Mouse (Mus musculus) hindbrain, embryonic 12.5 days (tissue): ENCODE data around the gene Fam122a. TPM values are rescaled to one million over a fixed set of nuclear protein-coding genes. Genes with fewer than 3 reads are reported as not detected.

ENCODE experiments used
- ATAC-seq: fragments of 200-750 bp; cut with Nextera tagmentation; 2 replicates; pipeline ENCODE4 v1.8.0; 2017; ENCODE audit warnings: moderate TSS enrichment; ENCODE audit not compliant: low FRiP score
- H3K27ac ChIP-seq: fragments of 300-500 bp; sonication (generic); 2 replicates; pipeline ENCODE4 v1.5.1; 2016; ENCODE audit warnings: mild to moderate bottlenecking
- H3K27me3 ChIP-seq: fragments of 300-500 bp; sonication (generic); 2 replicates; pipeline ENCODE4 v1.6.1; 2016; ENCODE audit warnings: mild to moderate bottlenecking
- H3K36me3 ChIP-seq: fragments of 300-500 bp; sonication (generic); 2 replicates; pipeline ENCODE4 v1.6.1; 2016; ENCODE audit warnings: mild to moderate bottlenecking
- H3K4me1 ChIP-seq: fragments of 300-500 bp; sonication (generic); 2 replicates; pipeline ENCODE4 v1.6.1; 2016
- H3K4me2 ChIP-seq: fragments of 300-500 bp; sonication (generic); replicated peaks from 2 replicates; pipeline ENCODE4 v1.6.1; 2016; ENCODE audit warnings: mild to moderate bottlenecking
- H3K4me3 ChIP-seq: fragments of 300-500 bp; sonication (generic); 2 replicates; pipeline ENCODE4 v1.5.1; 2016; ENCODE audit warnings: mild to moderate bottlenecking
- H3K9ac ChIP-seq: fragments of 300-500 bp; sonication (generic); 2 replicates; pipeline ENCODE4 v1.6.1; 2016; ENCODE audit warnings: mild to moderate bottlenecking, moderate library complexity
- H3K9me3 ChIP-seq: fragments of 300-500 bp; sonication (generic); replicated peaks from 2 replicates; pipeline ENCODE4 v1.6.1; 2016; ENCODE audit warnings: mild to moderate bottlenecking
- WGBS: fragments of 180-500 bp; shearing (Covaris S2); methylation state at CpG from one replicate; pipeline ENCODE4 v1.1.7; 2016; 5-methylcytosine and 5-hydroxymethylcytosine counted together
- polyA plus RNA-seq: library from polyadenylated mRNA; unstranded; fragments of >200 nt; fragmentation: Nextera tagmentation; extraction: Ambion mirVana; gene quantifications from 2 replicates; pipeline ENCODE4 v1.2.1, GENCODE M21; 2016

The Fam122a gene
- 66.4 and 69.6 TPM in 2 replicates for polyA plus RNA-seq

DNA sequence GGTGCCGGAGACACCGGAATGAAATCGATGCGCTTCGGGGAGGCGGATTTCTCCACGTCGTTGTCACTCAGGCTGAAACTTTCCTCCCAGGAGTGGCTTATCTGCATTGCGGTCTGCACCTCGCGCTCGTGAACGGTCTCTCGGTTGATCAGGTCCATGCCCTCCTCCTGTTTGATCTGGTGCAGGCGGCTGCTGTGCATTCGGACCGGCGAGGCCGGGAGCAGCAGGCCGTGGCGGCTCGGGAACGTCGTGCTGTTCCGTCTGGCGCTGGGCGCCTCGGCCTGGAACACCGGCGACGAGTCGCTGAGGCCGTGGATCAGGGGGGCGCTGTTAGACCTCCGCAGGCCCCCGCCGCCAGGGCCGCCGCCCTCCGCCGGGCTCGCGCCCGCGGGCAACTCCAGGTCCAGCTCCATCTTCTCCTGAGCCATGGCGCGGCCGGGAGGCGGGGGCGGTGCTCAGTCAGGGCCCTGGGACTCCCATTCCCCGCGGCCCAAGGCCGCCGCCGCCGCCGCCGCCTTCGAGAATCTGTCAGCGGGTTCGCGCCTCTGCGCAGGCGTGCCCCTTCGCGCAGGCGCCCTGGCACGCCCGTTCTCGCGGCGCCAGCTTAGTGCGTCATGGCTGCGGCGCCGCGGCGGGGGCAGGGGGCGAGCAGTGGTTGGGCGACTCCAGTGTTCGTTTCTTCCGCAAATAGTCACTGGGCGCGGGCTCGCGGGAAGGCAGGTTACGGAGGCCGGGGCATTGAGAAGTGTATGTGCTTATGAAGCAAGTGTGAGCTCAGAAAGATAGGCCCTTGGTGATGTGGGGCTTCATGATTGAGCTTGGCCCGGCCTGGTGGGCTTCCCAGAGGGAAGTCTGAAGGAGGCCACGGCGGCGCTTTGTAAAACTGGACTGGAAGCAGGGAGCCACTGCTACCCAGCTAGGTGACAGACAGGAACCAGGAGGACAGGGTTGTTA is at the start of gene Fam122a:
TSS of gene Fam122a (minus strand) at position 428 of the 954 bp plus-strand sequence.
- peak within 1 kb of the TSS; percentile 93 for H3K9ac ChIP-seq
- WGBS: under 1% methylated on average over 90 of the region's 92 CpGs
- H3K36me3 ChIP-seq: 0 out of 2 replicates have a peak, but pooled peaks cover 4% of the 10 kb centered on the region
- ATAC-seq: peak; percentile 96
- no peaks in the 10 kb centered on the region for H3K9me3 ChIP-seq
- H3K4me2 ChIP-seq: peak within 1 kb of the TSS; percentile 70
- peak within 1 kb of the TSS; percentile 97 for H3K27ac ChIP-seq
- no peaks in the 10 kb centered on the region for H3K27me3 ChIP-seq
- H3K4me1 ChIP-seq: peaks cover 10% of the 10 kb centered on the region
- H3K4me3 ChIP-seq: peak within 1 kb of the TSS; percentile 80

DNA sequence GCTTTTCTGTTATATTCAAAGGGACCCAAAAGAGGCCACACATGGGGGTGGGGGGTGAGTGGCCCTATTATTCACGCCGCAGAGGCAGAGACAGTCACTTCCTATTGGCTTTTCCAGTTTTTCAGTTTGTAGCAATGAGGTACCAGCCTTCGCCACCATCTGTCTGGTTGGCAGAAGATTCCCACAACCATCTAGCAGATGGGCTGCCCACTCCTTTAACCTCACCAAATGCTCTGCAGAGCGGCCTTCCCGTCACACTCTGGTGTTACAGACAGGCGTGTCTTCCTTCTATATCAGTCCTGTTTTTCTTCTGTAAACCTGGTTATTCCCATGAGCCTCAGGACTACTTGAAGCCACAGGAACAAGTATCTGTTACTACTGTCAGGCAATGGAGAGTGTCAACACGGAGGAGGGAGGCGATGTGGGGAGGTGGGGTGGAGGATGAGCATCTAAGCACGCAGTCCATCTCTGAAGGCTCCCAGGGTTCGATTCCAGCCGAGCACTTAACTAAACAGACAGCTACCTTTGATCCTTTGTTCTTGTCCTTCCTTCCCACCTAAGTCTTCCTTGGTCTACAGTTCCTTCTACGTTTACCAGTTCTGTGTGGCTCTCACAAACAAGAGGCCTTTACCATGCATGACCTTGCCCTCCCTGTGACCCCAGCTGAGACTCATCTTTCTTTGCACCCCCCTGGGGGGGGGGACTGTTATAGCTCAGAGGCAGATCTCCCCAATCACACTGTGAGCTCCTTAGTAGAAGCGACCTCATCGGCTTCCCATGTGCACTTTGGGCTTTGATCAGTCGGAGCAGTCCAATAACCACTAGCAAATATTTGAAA is 46.5 kb upstream of the Fam122a start:
- Histone ChIP-seq H3K36me3 (no peaks in the 10 kb centered on the region), H3K4me3 (no peak overlapping the region), H3K27ac (no peak overlapping the region), H3K9ac (no peak overlapping the region), H3K4me1 (no peaks in the 10 kb centered on the region), H3K27me3 (no peaks in the 10 kb centered on the region), H3K4me2 (no peak overlapping the region), H3K9me3 (no peaks in the 10 kb centered on the region)
- WGBS: 76% methylated on average over 15 of the region's 15 CpGs
- ATAC-seq: no peak

- 91% methylated on average over 7 of the region's 7 CpGs for WGBS
- ATAC-seq: no peak
Observed at GRCm38 (mm10) chr19:24521997-24522396, 44.8 kb upstream of the Fam122a start.

GRCm38 (mm10) chr19:24521146-24521545 is 44.0 kb upstream of the Fam122a start:
- Histone ChIP-seq H3K27me3 (no peaks in the 10 kb centered on the region), H3K27ac (no peak overlapping the region), H3K36me3 (no peaks in the 10 kb centered on the region), H3K4me2 (no peak overlapping the region), H3K9ac (no peak overlapping the region), H3K9me3 (no peaks in the 10 kb centered on the region), H3K4me3 (no peak overlapping the region), H3K4me1 (no peaks in the 10 kb centered on the region)
- no peak for ATAC-seq
- 87% methylated on average over 9 of the region's 9 CpGs for WGBS

More at GRCm38 (mm10) chr19:24521997-24522396, 44.8 kb upstream of the Fam122a start:
- Histone ChIP-seq H3K4me1 (no peaks in the 10 kb centered on the region), H3K4me2 (no peak overlapping the region), H3K27me3 (no peaks in the 10 kb centered on the region), H3K36me3 (no peaks in the 10 kb centered on the region), H3K4me3 (no peak overlapping the region), H3K9me3 (no peaks in the 10 kb centered on the region), H3K9ac (no peak overlapping the region), H3K27ac (no peak overlapping the region)

- no peaks in the 10 kb centered on the region for H3K9me3 ChIP-seq
- ATAC-seq: no peak
- H3K27ac ChIP-seq: no peak overlapping the region
- H3K9ac ChIP-seq: no peak overlapping the region
- H3K4me2 ChIP-seq: no peak overlapping the region
- H3K4me1 ChIP-seq: no peaks in the 10 kb centered on the region
- no peak overlapping the region for H3K4me3 ChIP-seq
- no peaks in the 10 kb centered on the region for H3K36me3 ChIP-seq
- 91% methylated on average over 6 of the region's 6 CpGs for WGBS
- H3K27me3 ChIP-seq: no peaks in the 10 kb centered on the region
Observed at GRCm38 (mm10) chr19:24519732-24520409, 42.7 kb upstream of the Fam122a start.

- Histone ChIP-seq H3K4me2 (no peak overlapping the region), H3K4me3 (no peak overlapping the region), H3K36me3 (no peaks in the 10 kb centered on the region), H3K27ac (no peak overlapping the region), H3K9me3 (no peaks in the 10 kb centered on the region), H3K27me3 (no peaks in the 10 kb centered on the region), H3K4me1 (no peaks in the 10 kb centered on the region), H3K9ac (no peak overlapping the region)
- ATAC-seq: no peak
Observed at GRCm38 (mm10) chr19:24518384-24518783, 41.2 kb upstream of the Fam122a start.

DNA sequence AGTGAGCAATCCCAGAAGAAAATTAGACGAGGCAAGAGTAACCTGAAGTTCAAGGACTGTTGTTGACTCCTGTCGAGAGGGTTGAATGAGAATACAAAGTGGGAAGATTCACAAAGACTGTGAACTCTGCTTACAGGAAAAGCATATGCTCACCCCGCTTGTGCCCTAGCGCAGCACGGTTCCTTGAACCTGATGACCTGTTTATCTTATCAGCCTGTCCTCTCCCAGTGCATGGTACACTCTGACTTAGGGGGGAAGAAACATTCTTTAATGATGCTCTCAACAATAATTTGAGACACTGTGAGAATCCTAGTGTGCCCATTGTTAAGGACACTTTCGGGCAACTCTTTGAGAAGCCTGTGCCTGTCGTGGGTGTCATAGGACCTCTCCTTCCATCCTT is 39.9 kb upstream of the Fam122a start:
- Histone ChIP-seq H3K9ac (no peak overlapping the region), H3K4me1 (no peaks in the 10 kb centered on the region), H3K27me3 (no peaks in the 10 kb centered on the region), H3K27ac (no peak overlapping the region), H3K36me3 (no peaks in the 10 kb centered on the region), H3K4me3 (no peak overlapping the region), H3K4me2 (no peak overlapping the region), H3K9me3 (no peaks in the 10 kb centered on the region)
- no peak for ATAC-seq
- WGBS: 84% methylated on average over 7 of the region's 7 CpGs

DNA sequence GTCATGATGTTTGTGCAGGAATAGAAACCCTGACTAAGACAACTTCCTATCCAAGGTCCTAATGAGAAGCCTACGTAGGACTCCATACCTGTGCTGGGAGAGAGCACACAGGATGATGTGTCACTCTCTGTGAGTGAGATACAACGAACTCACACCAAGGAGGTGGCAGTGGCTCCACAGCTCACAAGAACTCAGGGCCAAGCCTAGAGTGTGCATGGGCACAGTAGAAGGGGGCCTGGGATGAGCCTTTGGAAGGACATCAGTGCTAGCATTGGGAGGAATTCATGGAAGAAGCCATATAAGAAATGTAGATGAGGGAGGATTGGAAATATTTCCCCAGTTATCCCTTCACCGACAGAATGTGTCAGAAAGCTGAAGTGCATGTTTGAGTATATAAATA is 38.8 kb upstream of the Fam122a start:
- no peak overlapping the region for H3K9ac ChIP-seq
- no peaks in the 10 kb centered on the region for H3K27me3 ChIP-seq
- H3K4me2 ChIP-seq: no peak overlapping the region
- 94% methylated on average over 3 of the region's 3 CpGs for WGBS
- H3K4me1 ChIP-seq: no peaks in the 10 kb centered on the region
- H3K36me3 ChIP-seq: no peaks in the 10 kb centered on the region
- H3K9me3 ChIP-seq: no peaks in the 10 kb centered on the region
- H3K27ac ChIP-seq: no peak overlapping the region
- H3K4me3 ChIP-seq: no peak overlapping the region
- no peak for ATAC-seq

DNA sequence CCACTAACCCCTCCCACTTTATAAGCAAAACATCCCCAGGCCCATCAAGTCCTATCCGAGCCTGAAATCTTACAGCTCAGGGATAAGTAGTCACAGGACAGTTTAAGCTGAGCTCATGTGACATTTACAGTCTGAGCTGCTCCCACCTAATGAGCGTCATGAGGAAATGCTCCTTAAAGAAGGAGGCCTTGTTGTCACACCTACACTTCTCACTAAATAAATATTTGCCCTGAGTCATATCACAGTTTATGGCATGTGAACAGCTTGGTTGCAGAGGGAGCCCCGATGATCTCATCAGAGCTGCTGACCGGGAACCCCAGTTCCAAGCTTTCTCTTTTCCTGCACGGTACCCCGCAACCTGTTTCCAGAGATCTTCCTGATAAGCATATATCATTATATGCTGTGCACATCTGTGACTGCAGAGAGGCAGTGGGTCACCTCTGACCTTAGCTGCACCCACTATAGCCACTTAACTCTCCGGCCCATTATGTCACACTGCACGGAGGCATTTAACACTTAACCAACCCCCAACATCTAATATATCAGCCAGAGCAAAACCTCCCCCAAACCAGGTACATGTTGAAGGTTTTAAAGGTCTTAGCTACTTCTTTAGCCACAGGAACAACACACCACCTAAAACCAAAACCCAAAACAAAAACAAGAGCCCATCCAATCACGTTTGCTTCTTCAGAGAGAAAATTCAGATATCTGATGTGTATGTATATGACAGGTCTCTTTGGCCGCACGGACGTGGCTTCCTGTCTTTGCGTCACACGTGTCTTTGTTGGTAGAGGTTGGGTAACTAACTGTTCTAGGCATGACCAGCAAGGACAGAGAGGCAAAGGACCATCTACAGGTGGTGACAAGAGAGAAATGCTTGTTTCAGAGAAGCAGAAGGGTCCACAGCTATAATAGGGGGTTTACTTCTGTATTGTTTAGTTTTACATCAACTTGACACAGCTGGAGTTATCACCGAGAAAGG is 37.8 kb upstream of the Fam122a start:
- Histone ChIP-seq H3K9ac (no peak overlapping the region), H3K36me3 (no peaks in the 10 kb centered on the region), H3K27ac (no peak overlapping the region), H3K9me3 (no peaks in the 10 kb centered on the region), H3K4me1 (no peaks in the 10 kb centered on the region), H3K27me3 (no peaks in the 10 kb centered on the region), H3K4me2 (no peak overlapping the region), H3K4me3 (no peak overlapping the region)
- ATAC-seq: no peak
- 88% methylated on average over 15 of the region's 15 CpGs for WGBS

- no peak for ATAC-seq
- H3K4me1 ChIP-seq: 0 out of 2 replicates have a peak, but pooled peaks cover 3% of the 10 kb centered on the region
- H3K27ac ChIP-seq: no peak overlapping the region
- 87% methylated on average over 20 of the region's 20 CpGs for WGBS
- H3K4me3 ChIP-seq: no peak overlapping the region
- H3K36me3 ChIP-seq: no peaks in the 10 kb centered on the region
- no peaks in the 10 kb centered on the region for H3K27me3 ChIP-seq
- H3K9ac ChIP-seq: no peak overlapping the region
- H3K4me2 ChIP-seq: no peak overlapping the region
- H3K9me3 ChIP-seq: no peaks in the 10 kb centered on the region
Observed at GRCm38 (mm10) chr19:24513105-24513843, 36.1 kb upstream of the Fam122a start.

DNA sequence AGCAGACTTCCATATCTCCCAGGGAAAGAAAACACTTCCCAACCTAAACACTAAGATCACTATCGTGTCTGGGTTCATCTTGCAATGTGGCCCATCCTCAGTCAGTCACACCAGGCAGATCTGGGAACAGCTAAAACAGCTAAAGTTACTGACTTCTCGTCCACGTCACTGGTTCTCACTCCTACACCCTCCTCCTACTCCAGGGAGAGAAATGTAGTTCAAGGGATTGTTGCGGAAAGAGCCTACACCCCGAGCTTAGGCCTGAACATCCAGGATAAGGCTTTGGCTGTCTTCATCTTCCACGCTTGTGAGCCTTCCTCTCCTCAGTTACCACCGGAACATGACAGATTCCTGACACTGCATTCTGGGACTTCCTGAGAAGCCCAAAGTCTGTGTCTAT is 34.8 kb upstream of the Fam122a start:
- Histone ChIP-seq H3K36me3 (no peaks in the 10 kb centered on the region), H3K4me3 (no peak overlapping the region), H3K9ac (no peak overlapping the region), H3K27ac (no peak overlapping the region), H3K4me2 (no peak overlapping the region), H3K4me1 (0 out of 2 replicates have a peak, but pooled peaks cover 8% of the 10 kb centered on the region), H3K9me3 (no peaks in the 10 kb centered on the region), H3K27me3 (no peaks in the 10 kb centered on the region)
- WGBS: 92% methylated on average over 7 of the region's 7 CpGs
- ATAC-seq: no peak
